Mouse (Mus musculus) lung, embryonic 16.5 days (tissue): ENCODE measurements around the gene Slc22a22. TPM values are rescaled to one million over a fixed set of nuclear protein-coding genes. Genes with fewer than 3 reads are reported as not detected.

Source experiments
- ATAC-seq: fragments of 200-750 bp; cut with Nextera tagmentation; 2 replicates; pipeline ENCODE4 v1.8.0; 2017; ENCODE audit warnings: low read depth, mild to moderate bottlenecking, moderate library complexity
- H3K27ac ChIP-seq: fragments of 300-500 bp; sonication (generic); 2 replicates; pipeline ENCODE4 v1.5.1; 2014; ENCODE audit warnings: mild to moderate bottlenecking, control low read depth, low read length
- H3K27me3 ChIP-seq: fragments of 300-500 bp; sonication (generic); 2 replicates; pipeline ENCODE4 v1.6.1; 2014; ENCODE audit warnings: low read depth, low read length, mixed read lengths; ENCODE audit not compliant: control insufficient read depth, insufficient read depth
- H3K36me3 ChIP-seq: fragments of 300-500 bp; sonication (generic); 2 replicates; pipeline ENCODE4 v1.6.1; 2014; ENCODE audit warnings: low read length; ENCODE audit not compliant: control insufficient read depth, insufficient read depth
- H3K4me1 ChIP-seq: fragments of 300-500 bp; sonication (generic); replicated peaks from 2 replicates; pipeline ENCODE4 v1.6.1; 2014; ENCODE audit warnings: low read length, mixed read lengths; ENCODE audit not compliant: control insufficient read depth, insufficient read depth
- H3K4me2 ChIP-seq: fragments of 300-500 bp; sonication (generic); 2 replicates; pipeline ENCODE4 v1.6.1; 2014; ENCODE audit warnings: low read depth, low read length, control low read depth
- H3K4me3 ChIP-seq: fragments of 300-500 bp; sonication (generic); 2 replicates; pipeline ENCODE4 v1.5.1; 2014; ENCODE audit warnings: mild to moderate bottlenecking, low read length, control low read depth
- H3K9ac ChIP-seq: fragments of 300-500 bp; sonication (generic); 2 replicates; pipeline ENCODE4 v1.6.1; 2014; ENCODE audit warnings: low read length, control low read depth
- H3K9me3 ChIP-seq: fragments of 300-500 bp; sonication (generic); 2 replicates; pipeline ENCODE4 v1.6.1; 2016; ENCODE audit warnings: low read length; ENCODE audit not compliant: control insufficient read depth
- WGBS: fragments of 180-500 bp; shearing (Covaris S2); extraction: QIAGEN DNeasy Blood & Tissue Kit; methylation state at CpG from one replicate; pipeline ENCODE4 v1.1.7; 2014; 5-methylcytosine and 5-hydroxymethylcytosine counted together
- polyA plus RNA-seq: library from polyadenylated mRNA; unstranded; fragments of >200 nt; fragmentation: Nextera tagmentation; extraction: Ambion mirVana; gene quantifications from 2 replicates; pipeline ENCODE4 v1.2.1, GENCODE M21; 2015

The Slc22a22 gene
- polyA plus RNA-seq, 1 experiment from 2014 or later = not detected

DNA sequence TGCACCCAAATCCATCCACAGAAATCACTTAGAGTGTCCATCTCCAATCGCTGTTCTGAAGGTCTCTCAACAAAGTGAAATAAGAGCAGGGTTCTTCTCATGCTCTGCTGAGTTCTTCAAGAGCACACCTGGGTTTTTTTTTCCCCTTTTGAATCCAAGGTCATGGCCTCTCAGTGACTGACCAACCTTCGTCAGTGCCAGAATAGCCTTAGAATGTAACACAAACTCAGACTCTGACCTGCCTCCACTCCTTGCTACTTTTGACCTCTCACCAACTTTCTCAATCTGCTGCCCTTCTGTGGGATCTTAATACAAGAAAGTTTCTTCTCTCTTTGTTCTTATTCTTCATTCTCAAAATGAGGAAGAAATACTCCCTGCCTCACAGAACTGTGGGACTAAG, 18.7 kb upstream of the Slc22a22 start:
- whole genome bisulfite sequencing = 61% methylated on average over 2 of the region's 2 CpGs
- no peak overlapping the region for H3K27ac ChIP-seq
- H3K4me3 ChIP-seq = no peak overlapping the region
- no peak overlapping the region for H3K9ac ChIP-seq
- H3K4me1 ChIP-seq = no peaks in the 10 kb centered on the region
- H3K27me3 ChIP-seq = no peaks in the 10 kb centered on the region
- ATAC-seq = no peak
- H3K9me3 ChIP-seq = no peaks in the 10 kb centered on the region
- H3K4me2 ChIP-seq = no peak overlapping the region
- H3K36me3 ChIP-seq = no peaks in the 10 kb centered on the region

DNA sequence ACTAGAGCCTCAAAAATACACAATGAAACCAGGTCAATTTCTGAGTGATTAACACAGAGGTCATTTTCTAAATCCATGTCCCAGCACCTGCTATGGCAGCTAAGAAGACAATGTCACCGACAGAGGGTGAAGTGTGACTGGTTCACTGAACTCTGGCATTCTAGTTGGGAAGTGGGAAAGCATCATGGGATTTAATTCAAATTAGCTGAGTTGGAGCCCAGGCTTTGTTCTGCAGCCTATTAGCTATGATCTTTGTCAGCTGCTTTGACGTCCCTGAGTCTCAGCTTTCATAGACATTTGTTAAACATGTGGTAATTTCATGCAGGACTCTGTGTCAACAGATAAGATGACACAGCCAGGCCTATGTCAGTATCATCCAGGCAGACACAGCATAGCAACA, 5.1 kb upstream of the Slc22a22 start:
- Histone ChIP-seq H3K27me3 (no peaks in the 10 kb centered on the region), H3K27ac (no peak overlapping the region), H3K36me3 (no peaks in the 10 kb centered on the region), H3K9ac (no peak overlapping the region), H3K9me3 (no peaks in the 10 kb centered on the region), H3K4me1 (no peaks in the 10 kb centered on the region), H3K4me2 (no peak overlapping the region), H3K4me3 (no peak overlapping the region)
- 41% methylated on average over 2 of the region's 2 CpGs for WGBS
- ATAC-seq = no peak

DNA sequence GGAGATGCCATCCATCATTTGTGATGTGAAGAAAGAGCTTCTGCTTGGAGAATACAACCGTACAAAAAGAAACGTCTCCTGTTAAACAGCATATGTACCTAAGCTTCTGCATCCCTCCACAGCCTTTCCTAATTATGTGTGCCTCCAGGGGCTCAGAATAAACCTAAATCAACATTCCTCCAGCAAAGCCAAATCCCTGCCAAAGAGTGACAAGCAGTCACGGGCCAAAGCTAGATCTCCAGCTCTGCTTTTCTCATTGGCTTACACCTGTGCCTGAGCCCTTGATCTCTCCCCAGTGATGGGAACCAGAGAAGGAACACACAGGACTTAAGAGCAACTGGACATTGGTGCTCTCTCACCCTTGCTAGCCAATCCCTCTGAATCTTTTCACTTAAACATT, 5.8 kb downstream of the Slc22a22 start:
- H3K9me3 ChIP-seq = no peaks in the 10 kb centered on the region
- no peaks in the 10 kb centered on the region for H3K36me3 ChIP-seq
- H3K27me3 ChIP-seq = no peaks in the 10 kb centered on the region
- no peak overlapping the region for H3K9ac ChIP-seq
- H3K4me3 ChIP-seq = no peak overlapping the region
- no peak for ATAC-seq
- H3K4me2 ChIP-seq = no peak overlapping the region
- H3K27ac ChIP-seq = no peak overlapping the region
- no peaks in the 10 kb centered on the region for H3K4me1 ChIP-seq
- WGBS = 49% methylated on average over 3 of the region's 3 CpGs

DNA sequence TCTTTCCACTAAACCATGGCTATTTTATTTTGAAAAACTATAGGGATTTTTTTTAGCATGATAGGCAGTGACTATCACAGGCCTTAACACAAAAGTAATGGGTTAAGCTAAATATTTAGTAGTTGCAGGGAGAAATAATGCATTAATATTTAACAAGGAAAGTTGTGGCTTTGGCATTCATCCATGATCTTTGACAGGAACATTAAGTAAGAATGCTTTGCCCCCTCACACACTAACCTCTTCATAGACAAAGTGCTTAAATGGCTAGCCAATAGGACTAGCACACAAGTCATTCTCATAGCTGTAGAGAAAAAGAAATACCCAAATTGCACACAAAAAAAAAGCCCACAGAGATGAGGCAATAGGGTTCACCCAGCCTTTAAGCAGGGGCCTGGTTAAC, 11.4 kb downstream of the Slc22a22 start:
- ATAC-seq = no peak
- no peak overlapping the region for H3K4me3 ChIP-seq
- H3K27me3 ChIP-seq = no peaks in the 10 kb centered on the region
- no peak overlapping the region for H3K4me2 ChIP-seq
- no peak overlapping the region for H3K27ac ChIP-seq
- no peaks in the 10 kb centered on the region for H3K9me3 ChIP-seq
- H3K36me3 ChIP-seq = no peaks in the 10 kb centered on the region
- no peak overlapping the region for H3K9ac ChIP-seq
- no peaks in the 10 kb centered on the region for H3K4me1 ChIP-seq

DNA sequence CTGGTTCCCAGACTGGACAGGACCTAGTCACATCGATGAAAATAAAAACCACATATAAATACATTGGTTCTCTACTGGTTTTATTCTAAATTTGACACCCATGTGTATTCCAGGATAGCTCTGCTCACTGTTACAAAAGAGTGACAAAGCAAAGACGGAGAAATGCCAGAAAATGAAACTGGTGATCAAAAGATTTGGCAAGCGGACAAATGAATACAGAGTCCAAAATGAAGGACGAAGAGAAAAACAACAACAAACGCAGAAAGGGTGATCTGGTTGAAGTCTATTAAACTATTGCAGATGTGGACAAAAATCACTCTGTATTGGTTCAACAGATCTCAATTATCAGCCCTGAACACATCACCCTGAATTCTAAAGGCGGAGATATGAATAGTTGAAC, 12.4 kb downstream of the Slc22a22 start:
- Histone ChIP-seq H3K4me2 (no peak overlapping the region), H3K9me3 (no peaks in the 10 kb centered on the region), H3K4me1 (no peaks in the 10 kb centered on the region), H3K9ac (no peak overlapping the region), H3K4me3 (no peak overlapping the region), H3K36me3 (no peaks in the 10 kb centered on the region), H3K27me3 (no peaks in the 10 kb centered on the region), H3K27ac (no peak overlapping the region)
- 75% methylated on average over 6 of the region's 6 CpGs for WGBS
- no peak for ATAC-seq

DNA sequence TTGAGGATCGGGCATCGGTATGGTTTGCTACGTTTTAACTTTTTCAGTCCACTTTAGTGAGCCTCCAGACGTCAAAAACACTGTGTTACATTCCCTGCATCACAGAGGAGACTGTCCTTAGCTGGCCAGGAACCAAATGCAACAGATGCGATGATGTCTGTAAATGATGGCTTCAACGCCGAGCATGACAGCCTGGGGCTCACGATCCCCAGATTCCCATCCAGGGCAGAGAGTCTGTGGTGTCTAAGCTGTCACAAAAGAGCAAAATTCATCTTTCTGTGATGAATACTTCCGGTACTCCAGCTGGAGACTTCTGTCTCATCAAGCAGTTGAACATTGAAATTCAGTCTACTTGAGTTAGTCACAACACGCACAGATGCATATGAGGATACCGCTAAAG, 13.4 kb downstream of the Slc22a22 start:
- no peak for ATAC-seq
- Histone ChIP-seq H3K4me1 (no peaks in the 10 kb centered on the region), H3K4me2 (no peak overlapping the region), H3K27me3 (no peaks in the 10 kb centered on the region), H3K9me3 (no peaks in the 10 kb centered on the region), H3K36me3 (no peaks in the 10 kb centered on the region), H3K27ac (no peak overlapping the region), H3K9ac (no peak overlapping the region), H3K4me3 (no peak overlapping the region)
- 67% methylated on average over 11 of the region's 11 CpGs for WGBS

DNA sequence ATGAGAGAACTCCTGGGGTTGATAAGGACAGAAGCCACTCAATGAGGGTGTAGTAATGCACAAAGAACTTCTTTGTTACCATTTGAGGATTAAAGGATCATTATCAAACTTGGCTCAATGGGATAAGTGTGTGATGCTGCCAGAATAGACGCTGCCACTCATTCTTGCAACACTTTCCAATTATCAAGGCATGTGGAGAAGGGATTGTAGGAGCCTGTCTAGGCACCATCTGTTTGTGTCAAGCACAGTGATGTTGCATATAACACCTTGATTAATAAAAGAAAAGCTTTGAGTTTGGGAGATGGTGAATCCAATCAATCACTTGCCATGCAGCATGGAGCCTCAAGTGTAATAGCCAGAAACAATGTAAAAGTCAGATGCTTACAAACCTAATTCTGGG, 16.1 kb downstream of the Slc22a22 start:
- Histone ChIP-seq H3K27me3 (no peaks in the 10 kb centered on the region), H3K9ac (no peak overlapping the region), H3K27ac (no peak overlapping the region), H3K4me1 (no peaks in the 10 kb centered on the region), H3K4me2 (no peak overlapping the region), H3K9me3 (no peaks in the 10 kb centered on the region), H3K4me3 (no peak overlapping the region), H3K36me3 (no peaks in the 10 kb centered on the region)
- 37% methylated on average over 1 of the region's 1 CpGs for WGBS
- no peak for ATAC-seq

DNA sequence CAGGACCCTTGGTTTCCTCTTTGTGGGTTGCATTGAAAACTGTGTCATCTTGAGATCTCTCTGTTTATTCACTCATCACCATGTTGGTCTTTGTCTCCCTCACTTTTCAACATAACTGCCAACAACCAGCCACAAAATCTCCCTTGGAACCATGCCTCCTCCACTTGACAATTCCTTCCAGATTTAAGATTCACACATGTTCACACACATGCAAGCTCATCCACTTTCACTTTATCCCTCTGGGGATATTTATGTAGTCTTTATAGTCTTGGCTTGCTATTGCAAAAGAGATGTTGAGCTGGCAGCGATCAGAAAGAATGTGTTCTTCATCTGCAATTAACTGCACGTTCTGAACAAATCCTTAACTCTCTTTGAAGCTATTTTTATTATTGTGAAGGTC, 20.1 kb downstream of the Slc22a22 start:
- Histone ChIP-seq H3K36me3 (no peaks in the 10 kb centered on the region), H3K27ac (no peak overlapping the region), H3K9ac (no peak overlapping the region), H3K4me1 (no peaks in the 10 kb centered on the region), H3K9me3 (no peaks in the 10 kb centered on the region), H3K4me2 (no peak overlapping the region), H3K27me3 (no peaks in the 10 kb centered on the region), H3K4me3 (no peak overlapping the region)
- ATAC-seq = peak; percentile 60
- WGBS = 43% methylated on average over 2 of the region's 2 CpGs

DNA sequence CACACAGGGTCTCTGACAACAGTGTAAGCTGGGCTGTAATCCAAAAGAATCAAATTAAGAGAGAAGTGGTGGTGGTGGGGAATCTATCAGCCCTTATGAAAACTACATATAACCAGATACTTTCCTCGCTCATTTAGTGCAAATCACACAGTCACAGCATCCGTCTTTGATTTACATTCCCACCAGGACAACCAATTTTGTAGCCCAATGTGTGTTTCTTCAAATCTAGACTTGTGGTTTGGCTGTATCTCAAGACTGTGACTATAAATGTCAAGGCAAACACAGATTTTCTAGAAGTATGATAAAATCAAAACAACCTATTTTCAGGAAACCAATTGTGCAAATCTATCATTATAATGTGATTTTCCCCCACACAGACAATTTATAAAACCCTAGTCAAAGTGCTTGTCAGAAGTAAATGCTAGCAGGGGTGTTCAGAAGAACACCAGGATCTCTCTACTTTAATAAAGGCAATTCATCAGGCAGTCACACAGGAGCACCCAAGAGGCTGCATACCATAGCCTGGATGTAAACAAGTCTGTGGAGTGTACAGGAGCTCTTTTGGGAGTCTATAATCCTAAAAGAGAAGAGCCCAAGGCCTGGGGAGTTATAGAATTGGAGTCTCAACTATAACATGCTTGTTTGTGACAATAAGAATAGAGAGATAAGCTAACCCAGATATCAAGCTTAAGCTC, 42.6 kb downstream of the Slc22a22 start:
- H3K27me3 ChIP-seq = no peaks in the 10 kb centered on the region
- ATAC-seq = no peak
- H3K4me3 ChIP-seq = no peak overlapping the region
- H3K36me3 ChIP-seq = no peaks in the 10 kb centered on the region
- H3K9ac ChIP-seq = no peak overlapping the region
- H3K27ac ChIP-seq = no peak overlapping the region
- 71% methylated on average over 2 of the region's 2 CpGs for WGBS
- no peaks in the 10 kb centered on the region for H3K9me3 ChIP-seq
- H3K4me2 ChIP-seq = no peak overlapping the region
- no peaks in the 10 kb centered on the region for H3K4me1 ChIP-seq

DNA sequence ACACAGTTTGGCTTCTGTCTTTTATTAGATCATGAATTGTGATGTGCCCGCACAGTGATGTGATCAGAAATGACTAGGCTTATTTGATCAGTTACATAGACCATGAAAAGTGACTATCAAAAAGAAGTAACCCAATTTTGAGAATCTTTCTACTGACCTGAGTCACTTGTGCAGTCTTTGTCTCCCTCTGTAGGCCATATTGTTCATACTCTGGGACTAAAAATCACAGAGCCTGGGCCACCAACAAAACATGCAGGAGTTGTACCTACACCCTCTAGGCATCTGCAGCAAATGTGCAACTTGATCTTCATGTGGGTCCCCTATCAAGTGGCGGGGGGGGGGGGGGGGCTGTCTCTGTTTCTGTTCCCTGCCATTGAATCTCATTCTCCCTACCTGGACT, 68.9 kb downstream of the Slc22a22 start:
- H3K36me3 ChIP-seq = no peaks in the 10 kb centered on the region
- H3K27me3 ChIP-seq = no peaks in the 10 kb centered on the region
- no peak overlapping the region for H3K9ac ChIP-seq
- no peaks in the 10 kb centered on the region for H3K9me3 ChIP-seq
- no peak overlapping the region for H3K27ac ChIP-seq
- ATAC-seq = no peak
- H3K4me3 ChIP-seq = no peak overlapping the region
- H3K4me2 ChIP-seq = no peak overlapping the region
- 31% methylated on average over 2 of the region's 2 CpGs for WGBS
- no peaks in the 10 kb centered on the region for H3K4me1 ChIP-seq
